Mouse (Mus musculus): ENCODE data around the gene Timm8b. TPM values are rescaled to one million over a fixed set of nuclear protein-coding genes. Genes with fewer than 3 reads are reported as not detected.

The Timm8b gene
- polyA plus RNA-seq (2016; fragmentation: Nextera tagmentation; extraction: Ambion mirVana) = 297 and 307 TPM in 2 replicates

- peaks cover 18% of the 10 kb centered on the region for H3K4me1 ChIP-seq
- H3K9me3 ChIP-seq (replicated peaks) = no peaks in the 10 kb centered on the region
- WGBS = under 1% methylated on average over 48 of the region's 48 CpGs
- peak; percentile 94 for DNase-seq (ENCODE audit: low spot score)
- H3K4me3 ChIP-seq = peak within 1 kb of the TSS; percentile 74
- H3K27ac ChIP-seq = peak within 1 kb of the TSS; percentile 88
- no peaks in the 10 kb centered on the region for H3K27me3 ChIP-seq (ENCODE audit: low read depth, poor library complexity, severe bottlenecking)
- H3K36me3 ChIP-seq = peaks cover 60% of the 10 kb centered on the region
These were observed at the start of gene Timm8b, which contains the start of gene Sdhd for GRCm38 (mm10) chr9:50603189-50603997. TSS of gene Timm8b (plus strand) at chr9:50603910. TSS of gene Sdhd (minus strand) at chr9:50603812.

- H3K27ac ChIP-seq = 0 out of 2 replicates have a peak within 1 kb of the TSS, but pooled peaks have one; percentile 50
- no peaks in the 10 kb centered on the region for H3K36me3 ChIP-seq
- H3K9me3 ChIP-seq (replicated peaks) = no peaks in the 10 kb centered on the region
- peak within 1 kb of the TSS; percentile 13 for H3K4me3 ChIP-seq
- no peak for DNase-seq (ENCODE audit: low spot score)
- H3K27me3 ChIP-seq (ENCODE audit: low read depth, poor library complexity, severe bottlenecking) = no peaks in the 10 kb centered on the region
- H3K4me1 ChIP-seq = no peaks in the 10 kb centered on the region
- WGBS = 36% methylated on average over 12 of the region's 12 CpGs
These were observed 49.2 kb upstream of the Timm8b start, which contains the start of gene Il18 for GRCm38 (mm10) chr9:50554241-50555093. TSS of gene Il18 (plus strand) at chr9:50554827.

- Histone ChIP-seq H3K27me3 (ENCODE audit: low read depth, poor library complexity, severe bottlenecking) (no peaks in the 10 kb centered on the region), H3K27ac (0 out of 2 replicates have a peak within 1 kb of the TSS, but pooled peaks have one; percentile 50), H3K9me3 (replicated peaks) (no peaks in the 10 kb centered on the region), H3K36me3 (no peaks in the 10 kb centered on the region), H3K4me1 (no peaks in the 10 kb centered on the region), H3K4me3 (peak within 1 kb of the TSS; percentile 13)
- 27% methylated on average over 2 of the region's 2 CpGs for WGBS
- no peak for DNase-seq (ENCODE audit: low spot score)
These were observed 48.6 kb upstream of the Timm8b start, which contains the start of gene Bco2 for GRCm38 (mm10) chr9:50555094-50555446. TSS of gene Bco2 (minus strand) at chr9:50555181.

- Histone ChIP-seq H3K27ac (no peak within 1 kb of the TSS), H3K9me3 (replicated peaks) (no peaks in the 10 kb centered on the region), H3K27me3 (ENCODE audit: low read depth, poor library complexity, severe bottlenecking) (no peaks in the 10 kb centered on the region), H3K4me1 (no peaks in the 10 kb centered on the region), H3K4me3 (no peak within 1 kb of the TSS), H3K36me3 (no peaks in the 10 kb centered on the region)
- 88% methylated on average over 38 of the region's 38 CpGs for WGBS
- DNase-seq (ENCODE audit: low spot score) = no peak
These were observed 42.4 kb upstream of the Timm8b start, which contains the start of gene Tex12 for GRCm38 (mm10) chr9:50561145-50561917. TSS of gene Tex12 (minus strand) at chr9:50561325.

- H3K4me1 ChIP-seq = no peaks in the 10 kb centered on the region
- H3K27ac ChIP-seq = no peak overlapping the region
- H3K36me3 ChIP-seq = no peaks in the 10 kb centered on the region
- H3K27me3 ChIP-seq (ENCODE audit: low read depth, poor library complexity, severe bottlenecking) = no peaks in the 10 kb centered on the region
- no peak overlapping the region for H3K4me3 ChIP-seq
- DNase-seq (ENCODE audit: low spot score) = no peak
- WGBS = 87% methylated on average over 2 of the region's 2 CpGs
- no peaks in the 10 kb centered on the region for H3K9me3 ChIP-seq (replicated peaks)
These were observed 41.8 kb upstream of the Timm8b start for GRCm38 (mm10) chr9:50561918-50562360.

- no peaks in the 10 kb centered on the region for H3K36me3 ChIP-seq
- H3K4me3 ChIP-seq = no peak overlapping the region
- no peaks in the 10 kb centered on the region for H3K9me3 ChIP-seq (replicated peaks)
- H3K27ac ChIP-seq = no peak overlapping the region
- no peaks in the 10 kb centered on the region for H3K27me3 ChIP-seq (ENCODE audit: low read depth, poor library complexity, severe bottlenecking)
- DNase-seq (ENCODE audit: low spot score) = no peak
- H3K4me1 ChIP-seq = no peaks in the 10 kb centered on the region
- 86% methylated on average over 7 of the region's 7 CpGs for WGBS
These were observed 38.5 kb upstream of the Timm8b start for GRCm38 (mm10) chr9:50565173-50565572.

- DNase-seq (ENCODE audit: low spot score) = no peak
- no peaks in the 10 kb centered on the region for H3K27me3 ChIP-seq (ENCODE audit: low read depth, poor library complexity, severe bottlenecking)
- no peak overlapping the region for H3K27ac ChIP-seq
- no peaks in the 10 kb centered on the region for H3K36me3 ChIP-seq
- WGBS = 85% methylated on average over 4 of the region's 4 CpGs
- H3K4me1 ChIP-seq = no peaks in the 10 kb centered on the region
- H3K4me3 ChIP-seq = no peak overlapping the region
- no peaks in the 10 kb centered on the region for H3K9me3 ChIP-seq (replicated peaks)
These were observed 37.8 kb upstream of the Timm8b start for GRCm38 (mm10) chr9:50565940-50566339.

- Histone ChIP-seq H3K4me3 (no peak overlapping the region), H3K36me3 (no peaks in the 10 kb centered on the region), H3K27me3 (ENCODE audit: low read depth, poor library complexity, severe bottlenecking) (no peaks in the 10 kb centered on the region), H3K9me3 (replicated peaks) (no peaks in the 10 kb centered on the region), H3K4me1 (no peaks in the 10 kb centered on the region), H3K27ac (no peak overlapping the region)
- DNase-seq (ENCODE audit: low spot score) = no peak
- 92% methylated on average over 4 of the region's 4 CpGs for WGBS
These were observed 36.3 kb upstream of the Timm8b start for GRCm38 (mm10) chr9:50567372-50567771.

GRCm38 (mm10) chr9:50567881-50568280 lies 35.8 kb upstream of the Timm8b start:
- Histone ChIP-seq H3K9me3 (replicated peaks) (no peaks in the 10 kb centered on the region), H3K4me1 (no peaks in the 10 kb centered on the region), H3K4me3 (no peak overlapping the region), H3K27me3 (ENCODE audit: low read depth, poor library complexity, severe bottlenecking) (no peaks in the 10 kb centered on the region), H3K27ac (no peak overlapping the region), H3K36me3 (no peaks in the 10 kb centered on the region)
- 87% methylated on average over 2 of the region's 2 CpGs for WGBS
- no peak for DNase-seq (ENCODE audit: low spot score)

- peaks cover 10% of the 10 kb centered on the region; the same call in 1 of the 2 replicates for H3K4me1 ChIP-seq
- WGBS = 81% methylated on average over 10 of the region's 10 CpGs
- H3K36me3 ChIP-seq = no peaks in the 10 kb centered on the region
- H3K27ac ChIP-seq = no peak overlapping the region
- H3K27me3 ChIP-seq (ENCODE audit: low read depth, poor library complexity, severe bottlenecking) = no peaks in the 10 kb centered on the region
- no peaks in the 10 kb centered on the region for H3K9me3 ChIP-seq (replicated peaks)
- no peak for DNase-seq (ENCODE audit: low spot score)
- no peak overlapping the region for H3K4me3 ChIP-seq
These were observed 33.8 kb upstream of the Timm8b start for GRCm38 (mm10) chr9:50569599-50570525.

GRCm38 (mm10) chr9:50580370-50580769 lies 23.3 kb upstream of the Timm8b start:
- no peaks in the 10 kb centered on the region for H3K27me3 ChIP-seq (ENCODE audit: low read depth, poor library complexity, severe bottlenecking)

More at GRCm38 (mm10) chr9:50580370-50580769, 23.3 kb upstream of the Timm8b start:
- DNase-seq (ENCODE audit: low spot score) = peak; percentile 16
- no peak overlapping the region for H3K27ac ChIP-seq
- H3K9me3 ChIP-seq (replicated peaks) = no peaks in the 10 kb centered on the region
- no peaks in the 10 kb centered on the region for H3K4me1 ChIP-seq
- 31% methylated on average over 4 of the region's 4 CpGs for WGBS
- no peaks in the 10 kb centered on the region for H3K36me3 ChIP-seq
- H3K4me3 ChIP-seq = no peak overlapping the region

All from limb, embryonic 10.5 days (tissue).